Mouse (Mus musculus) hindbrain, embryonic 14.5 days (tissue): Measurements from ENCODE around the gene Amfr. TPM values are rescaled to one million over a fixed set of nuclear protein-coding genes. Genes with fewer than 3 reads are reported as not detected.

Source experiments
- ATAC-seq: fragments of 200-750 bp; cut with Nextera tagmentation; 2 replicates; pipeline ENCODE4 v1.8.0; 2017; ENCODE audit warnings: moderate number of reproducible peaks, mild to moderate bottlenecking, moderate TSS enrichment, moderate library complexity; ENCODE audit not compliant: low FRiP score
- DNase-seq: peaks from one replicate; pipeline ENCODE4 v3.0.0-alpha.2; 2015; ENCODE audit warnings: low spot score
- H3K27ac ChIP-seq: fragments of 300-500 bp; sonication (generic); 2 replicates; pipeline ENCODE4 v1.5.1; 2014; ENCODE audit warnings: mild to moderate bottlenecking, moderate library complexity
- H3K27me3 ChIP-seq: fragments of 300-500 bp; sonication (generic); 2 replicates; pipeline ENCODE4 v1.6.1; 2014; ENCODE audit warnings: mild to moderate bottlenecking, low read length, mixed read lengths; ENCODE audit not compliant: control insufficient read depth, insufficient read depth
- H3K36me3 ChIP-seq: fragments of 300-500 bp; sonication (generic); replicated peaks from 2 replicates; pipeline ENCODE4 v1.6.1; 2014; ENCODE audit not compliant: control insufficient read depth, insufficient read depth
- H3K4me1 ChIP-seq: fragments of 300-500 bp; sonication (generic); replicated peaks from 2 replicates; pipeline ENCODE4 v1.6.1; 2014; ENCODE audit warnings: antibody characterized with exemption, low read length, mixed read lengths; ENCODE audit not compliant: control insufficient read depth, insufficient read depth
- H3K4me2 ChIP-seq: fragments of 300-500 bp; sonication (generic); replicated peaks from 2 replicates; pipeline ENCODE4 v1.6.1; 2014; ENCODE audit warnings: mild to moderate bottlenecking, moderate library complexity
- H3K4me3 ChIP-seq: fragments of 300-500 bp; sonication (generic); replicated peaks from 2 replicates; pipeline ENCODE4 v1.5.1; 2014; ENCODE audit warnings: mild to moderate bottlenecking, low read length
- H3K9ac ChIP-seq: fragments of 300-500 bp; sonication (generic); 2 replicates; pipeline ENCODE4 v1.6.1; 2014
- H3K9me3 ChIP-seq: fragments of 300-500 bp; sonication (generic); 2 replicates; pipeline ENCODE4 v1.6.1; 2016; ENCODE audit warnings: low read length; ENCODE audit not compliant: control insufficient read depth
- WGBS: fragments of 180-500 bp; shearing (Covaris S2); extraction: QIAGEN DNeasy Blood & Tissue Kit; methylation state at CpG from one replicate; pipeline ENCODE4 v1.1.7; 2014; 5-methylcytosine and 5-hydroxymethylcytosine counted together
- polyA plus RNA-seq: library from polyadenylated mRNA; unstranded; fragments of >200 nt; fragmentation: Nextera tagmentation; extraction: Ambion mirVana; gene quantifications from 2 replicates; pipeline ENCODE4 v1.2.1, GENCODE M21; 2014

Amfr gene
- polyA plus RNA-seq, 1 experiment from 2014 or later: 83.1 TPM

DNA sequence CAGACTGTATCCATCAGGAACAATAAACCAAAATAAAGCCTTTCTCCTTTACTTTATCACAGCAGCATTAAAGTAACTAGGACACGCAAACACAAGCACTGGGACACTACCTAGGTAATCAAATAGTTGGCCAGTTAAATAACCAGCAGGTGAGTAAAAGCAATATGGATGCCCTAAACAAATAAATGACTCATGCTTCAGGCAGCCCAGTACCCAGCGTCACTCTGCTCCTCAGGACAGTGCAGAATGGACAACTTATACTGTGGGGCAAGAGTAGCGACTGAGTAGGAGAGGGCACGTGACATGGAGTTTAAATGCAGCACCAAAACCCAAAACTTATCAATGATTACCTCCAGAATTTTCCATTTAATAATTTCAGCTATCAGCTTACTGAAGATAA lies 22.9 kb downstream of the Amfr start:
- ATAC-seq: no peak
- H3K4me3 ChIP-seq: no peak overlapping the region
- H3K9ac ChIP-seq: no peak overlapping the region
- peaks cover 7% of the 10 kb centered on the region; the same call in 1 of the 2 replicates for H3K9me3 ChIP-seq
- no peaks in the 10 kb centered on the region for H3K4me1 ChIP-seq
- DNase-seq: no peak
- WGBS: 97% methylated on average over 4 of the region's 4 CpGs
- H3K27ac ChIP-seq: no peak overlapping the region
- peaks cover 58% of the 10 kb centered on the region for H3K36me3 ChIP-seq
- H3K4me2 ChIP-seq: no peak overlapping the region
- no peaks in the 10 kb centered on the region for H3K27me3 ChIP-seq

DNA sequence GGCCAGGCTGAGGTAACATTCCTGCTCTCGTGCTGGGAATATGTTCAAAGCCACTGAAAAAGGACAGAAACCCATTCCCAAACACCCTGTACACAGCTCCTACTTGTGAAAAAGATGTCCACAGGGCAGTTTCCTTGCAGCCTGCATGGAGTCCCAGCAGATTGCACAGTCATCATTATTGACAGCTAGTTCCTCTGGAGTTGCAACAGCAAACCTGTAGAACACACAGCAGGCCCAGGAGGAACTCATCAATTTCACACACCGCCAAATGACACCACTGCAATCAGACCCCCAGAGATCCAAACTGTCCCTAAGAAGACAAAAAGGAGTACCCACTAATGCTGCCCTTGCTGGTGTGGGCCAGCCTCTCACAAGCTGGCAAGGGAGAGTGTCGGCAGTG lies 27.9 kb downstream of the Amfr start:
- DNase-seq: no peak
- no peak for ATAC-seq
- Histone ChIP-seq H3K27ac (no peak overlapping the region), H3K9me3 (no peaks in the 10 kb centered on the region), H3K27me3 (no peaks in the 10 kb centered on the region), H3K9ac (no peak overlapping the region), H3K4me2 (no peak overlapping the region), H3K36me3 (peaks cover 88% of the 10 kb centered on the region), H3K4me1 (no peaks in the 10 kb centered on the region), H3K4me3 (no peak overlapping the region)
- WGBS: 87% methylated on average over 3 of the region's 3 CpGs

DNA sequence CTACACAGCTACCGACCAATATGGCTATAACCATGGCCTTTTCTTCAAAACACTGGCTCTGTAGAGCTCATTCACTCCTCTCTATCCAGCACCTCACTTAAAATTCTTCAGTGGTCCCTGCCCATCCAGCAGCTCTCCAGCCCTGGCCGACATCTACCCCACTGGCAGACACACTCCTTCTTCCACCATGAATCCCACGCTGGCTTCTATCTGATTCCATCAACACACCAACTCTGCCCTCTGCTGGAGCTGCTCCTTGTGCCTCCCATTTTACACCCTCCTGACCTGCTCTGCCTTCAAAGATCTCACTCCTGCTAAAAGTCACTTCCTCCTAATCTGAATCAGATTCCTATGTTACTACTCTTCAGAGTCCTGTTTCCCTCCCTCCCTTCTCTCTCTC lies 28.8 kb downstream of the Amfr start:
- H3K27me3 ChIP-seq: no peaks in the 10 kb centered on the region
- DNase-seq: no peak
- no peaks in the 10 kb centered on the region for H3K4me1 ChIP-seq
- no peak overlapping the region for H3K4me2 ChIP-seq
- 68% methylated on average over 3 of the region's 3 CpGs for WGBS
- ATAC-seq: no peak
- H3K27ac ChIP-seq: no peak overlapping the region
- no peak overlapping the region for H3K9ac ChIP-seq
- no peak overlapping the region for H3K4me3 ChIP-seq
- H3K9me3 ChIP-seq: no peaks in the 10 kb centered on the region
- H3K36me3 ChIP-seq: peaks cover 90% of the 10 kb centered on the region

DNA sequence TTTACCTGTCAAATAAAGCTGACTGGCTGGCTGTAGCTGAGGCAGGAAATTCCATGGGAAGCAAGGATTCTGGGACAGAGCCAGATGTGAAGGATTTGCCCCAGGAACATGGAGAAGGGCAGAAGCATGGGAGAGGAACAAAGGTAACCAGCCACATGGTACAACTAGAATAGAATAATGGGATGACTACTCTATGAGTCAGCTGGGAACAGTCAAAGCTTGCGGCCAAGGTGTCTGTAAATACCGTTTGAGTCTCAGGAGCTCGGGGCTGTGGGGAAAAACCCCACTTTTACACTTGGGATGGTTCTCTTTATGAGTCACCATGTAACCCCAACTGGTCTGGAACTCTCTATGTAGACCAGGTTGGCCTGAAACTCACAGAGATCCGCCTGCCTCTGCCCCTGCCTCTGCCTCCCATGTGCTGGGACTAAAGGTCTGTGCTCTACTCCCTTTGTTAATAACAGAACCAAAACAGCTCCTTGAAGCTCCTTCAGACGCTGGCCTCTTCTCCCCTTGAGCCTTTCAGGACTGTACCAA lies 30.9 kb downstream of the Amfr start:
- Histone ChIP-seq H3K27me3 (no peaks in the 10 kb centered on the region), H3K36me3 (peaks cover 95% of the 10 kb centered on the region), H3K4me2 (no peak overlapping the region), H3K27ac (no peak overlapping the region), H3K4me1 (no peaks in the 10 kb centered on the region), H3K9ac (no peak overlapping the region), H3K4me3 (no peak overlapping the region), H3K9me3 (no peaks in the 10 kb centered on the region)
- 92% methylated on average over 5 of the region's 5 CpGs for WGBS
- DNase-seq (no peak), ATAC-seq (no peak)

DNA sequence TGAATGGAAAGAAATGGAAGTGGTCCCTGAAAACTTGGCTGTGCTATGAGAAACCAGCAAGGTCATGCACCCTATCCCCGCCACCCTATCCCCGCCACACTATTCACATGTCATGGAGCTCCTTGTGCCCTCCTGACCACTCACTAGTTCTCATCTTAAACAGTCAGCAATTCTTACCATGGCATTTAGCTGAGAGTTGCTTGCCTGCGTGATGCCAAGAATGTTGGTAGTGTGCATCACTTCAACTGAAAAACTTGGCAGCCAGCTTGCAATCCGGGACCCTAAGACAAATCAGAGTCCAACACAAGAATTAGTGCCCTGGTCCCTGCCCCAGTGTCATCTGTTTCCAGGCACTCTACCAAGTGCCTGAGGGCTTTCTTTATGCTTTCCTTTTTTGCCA lies 32.5 kb downstream of the Amfr start:
- Histone ChIP-seq H3K36me3 (peaks cover 95% of the 10 kb centered on the region), H3K9me3 (no peaks in the 10 kb centered on the region), H3K27ac (no peak overlapping the region), H3K27me3 (no peaks in the 10 kb centered on the region), H3K4me1 (no peaks in the 10 kb centered on the region), H3K9ac (no peak overlapping the region), H3K4me3 (no peak overlapping the region), H3K4me2 (no peak overlapping the region)
- ATAC-seq (no peak), DNase-seq (no peak)
- WGBS: 87% methylated on average over 4 of the region's 4 CpGs

DNA sequence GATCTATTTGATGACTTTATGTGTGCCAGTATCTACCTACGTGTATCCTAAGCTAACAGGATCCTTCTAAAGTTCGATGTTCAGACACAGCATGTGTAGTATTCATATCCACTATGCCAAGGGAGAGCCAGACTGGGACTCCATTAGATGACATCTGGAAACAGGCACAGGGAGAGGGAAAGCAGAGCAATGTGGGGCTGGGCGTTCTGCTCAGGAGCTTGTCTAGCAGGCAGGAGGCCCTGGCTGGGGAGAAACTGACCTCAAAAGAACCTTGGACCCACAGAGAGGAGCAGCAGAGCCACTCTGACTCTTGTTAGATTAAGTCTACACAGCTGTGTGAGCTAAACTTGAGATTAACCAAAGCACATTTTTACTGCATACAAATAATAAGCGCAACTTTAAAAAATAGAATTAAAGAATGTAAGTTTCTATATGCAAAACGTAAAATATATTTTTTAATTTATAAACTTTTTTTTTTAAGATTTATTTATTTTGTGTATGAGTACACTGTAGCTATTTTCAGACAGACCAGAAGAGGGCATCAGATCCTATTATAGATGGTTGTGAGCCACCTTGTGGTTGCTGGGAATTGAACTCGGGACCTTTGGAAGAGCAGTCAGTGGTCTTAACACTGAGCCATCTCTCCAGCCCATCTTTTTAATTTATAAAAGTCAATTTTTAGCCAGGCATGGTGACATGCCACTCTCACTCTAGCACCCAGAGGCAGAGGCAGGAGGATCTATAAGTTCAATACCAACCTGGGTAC lies 36.0 kb downstream of the Amfr start:
- no peak for DNase-seq
- 90% methylated on average over 6 of the region's 6 CpGs for WGBS
- peaks cover 95% of the 10 kb centered on the region for H3K36me3 ChIP-seq

DNA sequence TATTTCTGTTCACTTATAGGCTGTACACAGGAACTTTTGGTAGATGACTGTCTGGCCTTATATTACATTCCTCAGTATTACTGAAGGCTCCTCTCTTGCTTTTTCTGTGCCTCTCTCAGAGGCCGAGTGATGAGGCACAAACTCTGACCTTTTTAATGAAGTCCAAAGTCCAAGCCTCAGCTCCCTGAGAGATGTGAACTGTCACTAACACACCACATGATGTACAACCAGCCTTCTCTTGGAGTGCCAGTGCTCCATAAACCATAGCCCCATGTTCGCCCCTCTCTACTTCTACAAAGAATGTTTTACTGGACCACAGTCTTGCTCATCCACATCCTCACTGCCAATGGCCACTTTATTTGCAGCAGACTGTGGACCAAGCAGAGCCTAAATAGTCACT lies 37.3 kb downstream of the Amfr start:
- no peak overlapping the region for H3K4me2 ChIP-seq
- H3K9me3 ChIP-seq: no peaks in the 10 kb centered on the region
- H3K36me3 ChIP-seq: peaks cover 95% of the 10 kb centered on the region
- no peaks in the 10 kb centered on the region for H3K4me1 ChIP-seq
- H3K4me3 ChIP-seq: no peak overlapping the region
- no peak for DNase-seq
- WGBS: 90% methylated on average over 2 of the region's 2 CpGs
- no peak overlapping the region for H3K27ac ChIP-seq
- H3K9ac ChIP-seq: no peak overlapping the region
- no peaks in the 10 kb centered on the region for H3K27me3 ChIP-seq
- ATAC-seq: no peak

More for the DNA sequence above, 36.0 kb downstream of the Amfr start:
- Histone ChIP-seq H3K9ac (no peak overlapping the region), H3K4me1 (no peaks in the 10 kb centered on the region), H3K27me3 (no peaks in the 10 kb centered on the region), H3K27ac (no peak overlapping the region), H3K4me3 (no peak overlapping the region), H3K9me3 (no peaks in the 10 kb centered on the region), H3K4me2 (no peak overlapping the region)
- ATAC-seq: no peak

DNA sequence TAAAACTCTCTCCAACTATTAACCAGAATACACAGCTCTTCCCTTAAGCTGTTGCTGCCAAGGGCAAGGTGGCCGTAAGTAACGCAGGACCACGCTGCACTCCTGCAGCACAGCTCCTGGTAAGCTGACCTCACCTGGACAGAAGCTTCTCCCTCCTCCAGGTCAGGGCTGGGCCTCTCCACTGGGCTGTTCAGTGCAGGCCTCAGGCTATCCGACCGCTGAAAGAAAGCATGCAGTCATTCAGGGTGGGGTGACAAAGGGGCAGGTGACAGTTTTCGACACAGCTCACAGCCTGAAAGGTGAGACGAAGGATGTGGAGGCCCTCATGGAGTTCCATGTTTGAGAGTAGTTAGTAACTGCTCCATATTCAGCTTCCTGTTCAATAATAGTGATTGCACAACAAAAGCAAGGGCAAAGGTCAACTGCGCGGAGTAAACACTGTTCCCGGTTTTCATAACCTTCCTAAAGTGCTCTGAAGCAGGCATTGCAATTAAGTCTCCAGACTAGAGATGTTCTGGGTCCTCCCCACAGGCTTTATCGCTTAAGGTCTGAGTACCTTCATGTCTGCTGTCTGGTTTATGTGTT lies 37.9 kb downstream of the Amfr start:
- H3K9me3 ChIP-seq: no peaks in the 10 kb centered on the region
- no peak overlapping the region for H3K4me3 ChIP-seq
- H3K27ac ChIP-seq: no peak overlapping the region
- DNase-seq (no peak), ATAC-seq (no peak)
- H3K4me1 ChIP-seq: no peaks in the 10 kb centered on the region
- no peak overlapping the region for H3K9ac ChIP-seq
- no peaks in the 10 kb centered on the region for H3K27me3 ChIP-seq
- WGBS: 87% methylated on average over 11 of the region's 11 CpGs
- no peak overlapping the region for H3K4me2 ChIP-seq
- peaks cover 94% of the 10 kb centered on the region for H3K36me3 ChIP-seq

DNA sequence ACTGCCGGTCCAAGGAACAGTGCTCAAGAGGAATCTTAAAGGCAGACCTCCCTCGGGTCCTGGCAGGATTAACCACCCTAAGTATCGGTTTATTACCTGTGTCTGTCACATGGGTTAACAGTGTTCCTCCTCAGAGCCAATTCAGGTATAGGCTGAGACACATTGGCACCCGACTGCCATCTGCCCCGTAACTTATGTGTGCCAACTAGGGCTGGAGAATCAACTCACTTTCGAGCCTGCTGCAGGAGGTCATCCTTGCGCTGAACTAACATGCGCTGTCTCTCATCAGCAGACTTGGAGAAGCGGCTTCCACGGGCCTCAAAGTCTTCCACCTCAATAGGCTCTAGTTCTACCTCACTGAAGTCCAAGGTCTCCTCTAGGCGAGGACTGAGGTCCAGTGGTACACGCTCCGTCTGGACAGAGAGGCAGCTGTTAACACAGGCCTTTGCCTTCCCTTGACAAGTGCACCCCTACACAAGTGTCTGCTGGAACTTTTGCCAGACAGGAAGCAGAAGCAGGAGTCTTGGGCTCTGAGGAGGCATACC lies 38.7 kb downstream of the Amfr start:
- no peak overlapping the region for H3K9ac ChIP-seq
- H3K27me3 ChIP-seq: no peaks in the 10 kb centered on the region
- no peaks in the 10 kb centered on the region for H3K9me3 ChIP-seq
- no peak overlapping the region for H3K27ac ChIP-seq
- no peak for DNase-seq
- H3K4me1 ChIP-seq: no peaks in the 10 kb centered on the region
- 95% methylated on average over 13 of the region's 13 CpGs for WGBS
- H3K4me2 ChIP-seq: no peak overlapping the region
- no peak for ATAC-seq
- H3K36me3 ChIP-seq: peaks cover 93% of the 10 kb centered on the region
- H3K4me3 ChIP-seq: no peak overlapping the region
